18 mouse cellular contexts compared by ENCODE assay signal in genomic region chr9:32756002-32756401, GRCm38 (mm10).
"Had no signal": no experiment of that assay in that cellular context is flagged by ENCODE, and none has a peak within 500 bp of the region (broad histone marks: within the 10 kb centered on the region; RNA-seq: fewer than 3 reads in every experiment).

No protein-coding gene starts in this region.

- H3K9ac ChIP-seq: liver, postnatal 0 days; lung, embryonic 15.5 days; midbrain, embryonic 13.5 days; midbrain, embryonic 15.5 days; neural tube, embryonic 13.5 days; neural tube, embryonic 15.5 days; stomach, embryonic 15.5 days had no signal

- H3K27ac ChIP-seq: lung, embryonic 15.5 days; macrophage; midbrain, embryonic 13.5 days; midbrain, embryonic 15.5 days; neural tube, embryonic 13.5 days; neural tube, embryonic 15.5 days; stomach, embryonic 15.5 days; stomach, postnatal 0 days had no signal

- H3K4me2 ChIP-seq: lung, embryonic 15.5 days; midbrain, embryonic 11.5 days; midbrain, embryonic 13.5 days; midbrain, embryonic 15.5 days; neural tube, embryonic 13.5 days; neural tube, embryonic 15.5 days; stomach, embryonic 15.5 days had no signal

- H3K4me1 ChIP-seq: lung, embryonic 15.5 days; megakaryocyte, embryonic 14.5 days; midbrain, embryonic 13.5 days; midbrain, embryonic 15.5 days; neural tube, embryonic 13.5 days; neural tube, embryonic 15.5 days; stomach, embryonic 15.5 days had no signal

- H3K36me3 ChIP-seq: midbrain, embryonic 13.5 days; midbrain, embryonic 15.5 days; neural tube, embryonic 13.5 days; neural tube, embryonic 15.5 days had no signal

- ATAC-seq: liver, postnatal 0 days; lung, postnatal 0 days; midbrain, embryonic 13.5 days; midbrain, embryonic 15.5 days had no signal

- DNase-seq: liver, postnatal 0 days; lung, adult 2 months; lung, postnatal 14 days; lung, postnatal 36 days; right cerebral cortex, adult 18-20 months; right cerebral cortex, postnatal 14 days; thymus, adult 2 months had no signal

- H3K27me3 ChIP-seq: lung, embryonic 15.5 days; midbrain, embryonic 13.5 days; midbrain, embryonic 15.5 days; neural tube, embryonic 13.5 days; neural tube, embryonic 15.5 days; stomach, embryonic 15.5 days had no signal

- H3K9me3 ChIP-seq: lung, embryonic 15.5 days; megakaryocyte, embryonic 14.5 days; midbrain, embryonic 13.5 days; midbrain, embryonic 15.5 days; neural tube, embryonic 13.5 days; neural tube, embryonic 15.5 days; stomach, embryonic 15.5 days had no signal

- H3K4me3 ChIP-seq: lung, embryonic 15.5 days; megakaryocyte, embryonic 14.5 days; midbrain, embryonic 13.5 days; midbrain, embryonic 15.5 days; neural tube, embryonic 13.5 days; neural tube, embryonic 15.5 days; stomach, embryonic 15.5 days had no signal
